Mouse (Mus musculus): Measurements from ENCODE around the gene Zfp275.
"Not testable (repeated sequence)": the region's sequence is repeated elsewhere in the genome, so short reads cannot be mapped to it uniquely, and the experiment has no call there.

The Zfp275 gene

DNA sequence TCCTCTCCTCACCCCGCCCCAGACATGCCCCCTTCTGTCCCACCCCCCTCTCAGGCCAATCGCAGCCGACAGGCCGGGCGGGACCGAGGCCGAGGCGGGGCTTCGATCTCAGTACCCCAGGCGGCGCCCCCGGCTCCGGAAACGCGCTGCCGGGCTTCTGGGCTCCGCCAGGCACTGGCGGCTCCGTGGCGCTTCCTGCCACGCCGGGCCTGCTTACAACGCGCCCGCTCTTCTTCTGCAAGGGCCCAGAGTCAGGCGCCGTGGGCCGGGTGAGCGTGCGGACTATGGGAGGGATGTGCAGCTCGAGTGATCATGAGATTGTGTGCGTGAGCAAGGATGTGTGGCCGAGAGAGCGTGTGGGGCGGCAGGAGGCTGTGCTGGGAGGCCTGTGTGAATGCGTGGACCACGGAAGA lies at the start of gene Zfp275:
Gene Zfp275, plus strand, starts transcription at position 139 of the 413 bp plus-strand sequence.
- no peak for DNase-seq (ENCODE audit: low read depth, low spot score)

DNA sequence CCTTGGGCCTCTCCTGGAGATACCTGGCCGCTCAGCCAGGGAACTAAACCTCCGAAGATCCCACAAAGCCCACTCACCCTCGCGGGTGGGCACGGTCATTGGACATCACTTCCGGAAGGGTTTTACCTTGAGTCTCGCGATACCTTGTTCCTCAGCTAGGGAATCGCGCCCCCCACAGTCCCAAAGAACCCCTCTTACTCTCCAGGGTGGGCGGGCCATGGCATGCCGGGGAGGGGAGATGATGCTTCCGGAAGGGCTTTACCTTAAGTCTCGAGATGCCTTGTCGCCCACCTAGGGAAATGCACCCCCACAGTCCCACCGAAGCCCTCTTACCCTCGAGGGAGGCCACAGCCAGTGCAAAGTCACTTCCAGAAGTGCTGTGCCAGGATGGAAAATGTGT lies 49.5 kb upstream of the Zfp275 start, which contains the start of the genes Xlr5a and Xlr5c:
Gene Xlr5a, minus strand, starts transcription at position 101 of the 400 bp plus-strand sequence.
Gene Xlr5c, minus strand, starts transcription at position 101 of the 400 bp plus-strand sequence.
- not testable (repeated sequence) for DNase-seq (ENCODE audit: low read depth, low spot score)

DNA sequence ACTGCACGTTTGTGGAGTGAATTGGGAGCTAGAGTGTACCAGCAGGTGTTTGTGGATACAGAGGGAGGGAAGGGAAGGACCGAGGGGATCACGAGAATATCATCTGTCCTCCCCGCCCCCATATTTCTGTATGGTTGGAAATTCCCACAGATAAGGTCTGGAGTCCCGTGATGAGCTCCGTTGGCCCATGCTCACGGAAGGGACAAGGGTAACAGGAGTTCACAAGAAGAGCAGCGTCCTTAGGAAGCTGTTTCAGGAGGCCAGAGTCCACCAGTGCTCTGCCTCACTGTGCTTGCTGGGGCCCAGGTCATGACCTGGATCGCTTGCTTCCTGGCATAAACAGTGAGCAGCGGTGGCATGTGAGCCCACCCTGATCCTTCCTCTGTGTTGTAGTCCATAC lies 46.7 kb upstream of the Zfp275 start:
- not testable (repeated sequence) for DNase-seq (ENCODE audit: low read depth, low spot score)

DNA sequence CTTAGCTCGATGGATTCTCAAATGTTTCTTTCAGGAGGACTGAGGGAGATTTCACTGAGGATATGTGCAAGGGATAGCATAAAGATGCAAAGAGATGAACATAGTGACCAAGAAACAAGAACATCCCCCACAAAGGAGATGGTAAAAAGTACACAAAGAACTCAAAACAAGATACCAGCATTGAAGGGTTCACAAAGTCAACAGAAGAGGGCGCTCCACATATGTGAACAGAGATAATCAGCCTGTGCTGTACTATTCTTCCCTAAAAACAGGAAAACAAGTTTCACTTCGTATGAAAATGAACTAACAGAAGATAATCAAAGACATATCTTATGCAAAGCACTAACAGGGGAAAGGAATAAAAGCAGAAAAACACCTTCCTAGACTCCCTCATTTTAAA lies 29.9 kb upstream of the Zfp275 start:
- no peak for DNase-seq (ENCODE audit: low read depth, low spot score)

DNA sequence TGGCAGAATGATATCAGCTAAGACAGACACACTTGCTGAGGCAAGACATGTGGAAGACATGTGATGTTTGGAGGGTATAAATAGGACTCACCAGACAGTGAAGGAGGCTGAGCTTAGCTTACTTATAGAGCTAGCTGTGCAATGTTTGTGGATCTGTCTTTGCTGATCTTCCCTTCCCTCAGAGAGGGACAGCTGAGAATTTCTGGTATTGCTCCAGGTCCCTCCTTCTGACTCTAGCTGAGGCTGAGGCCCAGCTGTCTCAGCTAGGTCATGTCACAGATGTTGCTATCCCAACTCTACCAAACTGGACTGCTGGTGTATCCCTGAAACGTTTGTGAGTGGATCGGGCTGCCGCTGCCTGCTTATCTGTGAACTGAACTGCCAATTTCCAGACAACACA lies 21.4 kb upstream of the Zfp275 start:
- DNase-seq (ENCODE audit: low read depth, low spot score), result no peak

DNA sequence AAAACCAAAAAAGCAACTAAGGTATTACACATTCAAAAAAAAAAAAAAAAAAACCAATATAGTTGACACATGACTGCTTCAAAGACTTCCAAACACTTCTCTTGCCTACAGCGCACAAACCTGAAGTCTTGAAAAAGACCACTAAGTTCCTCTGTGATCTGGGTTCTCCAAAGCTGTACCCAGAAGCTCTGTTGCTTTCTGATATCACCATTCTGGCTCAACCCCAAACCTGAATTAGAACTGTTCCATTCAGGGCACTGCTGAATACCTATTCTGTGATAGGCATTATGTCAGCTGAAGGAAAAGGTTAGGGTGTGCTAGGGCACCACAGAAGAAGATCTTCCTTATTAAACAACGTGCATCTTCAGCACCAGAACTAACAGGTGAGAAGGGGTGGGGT lies 15.2 kb upstream of the Zfp275 start:
- DNase-seq (ENCODE audit: low read depth, low spot score), result no peak

DNA sequence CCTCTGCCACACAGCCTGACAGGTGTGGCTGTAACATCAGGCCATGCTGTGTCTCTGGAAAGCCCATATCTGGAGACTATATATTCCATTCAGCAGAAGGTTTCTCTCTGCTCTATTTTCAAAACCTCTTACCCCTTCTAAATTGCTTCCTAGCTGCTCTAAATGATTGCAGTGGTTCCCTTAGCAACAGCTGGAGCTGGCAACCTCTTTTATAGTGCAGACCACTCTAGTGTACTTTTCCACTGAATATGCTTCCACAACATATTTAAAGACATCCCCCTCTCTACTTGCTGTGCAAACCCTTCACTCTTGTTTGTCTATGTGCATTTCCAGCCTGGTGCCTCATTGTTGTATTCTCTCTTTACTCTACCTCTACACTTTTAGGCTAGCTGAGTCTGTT lies 8.9 kb upstream of the Zfp275 start:
- no peak for DNase-seq (ENCODE audit: low read depth, low spot score)

DNA sequence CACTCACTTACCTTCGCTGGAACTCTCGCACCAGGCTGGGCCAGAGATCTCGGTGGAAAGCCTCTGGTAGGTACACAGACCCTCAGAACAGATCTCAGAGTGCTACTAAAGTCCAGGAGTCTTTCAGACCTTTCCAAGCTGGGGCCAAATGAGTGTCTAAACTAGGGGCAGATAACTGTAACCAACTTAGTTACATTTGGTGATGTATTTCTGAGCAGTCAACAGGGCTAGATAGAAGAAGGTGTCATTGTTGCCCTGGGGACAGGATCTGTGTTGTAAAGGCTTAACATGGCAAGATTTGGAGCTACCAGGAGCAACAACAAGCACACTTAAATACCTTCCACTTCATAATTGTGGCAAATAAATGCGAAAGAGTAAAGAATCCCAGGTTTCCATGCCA lies 5.7 kb upstream of the Zfp275 start, which contains the start of gene Gm45015:
Gene Gm45015, minus strand, starts transcription at position 101 of the 400 bp plus-strand sequence.
- DNase-seq (ENCODE audit: low read depth, low spot score), result no peak

DNA sequence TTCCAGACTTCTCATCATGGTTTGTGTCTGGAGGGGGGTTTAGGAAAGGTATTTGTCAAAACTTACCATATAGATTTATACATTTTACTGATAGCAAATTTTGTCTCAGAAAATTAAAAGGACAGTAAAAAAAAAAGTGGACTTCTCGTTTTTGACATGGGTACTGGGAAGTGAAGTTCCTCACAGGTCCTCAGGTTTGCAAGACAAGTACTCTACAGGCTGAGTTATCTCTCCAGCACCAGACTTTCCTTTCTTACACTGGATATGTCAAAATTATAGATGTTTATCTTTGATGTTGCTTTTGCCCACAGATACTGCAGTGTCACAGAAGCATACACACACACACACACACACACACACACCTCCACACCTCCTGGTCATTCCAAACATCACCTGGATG lies 948 bp upstream of the Zfp275 start:
- DNase-seq (ENCODE audit: low read depth, low spot score), result no peak

DNA sequence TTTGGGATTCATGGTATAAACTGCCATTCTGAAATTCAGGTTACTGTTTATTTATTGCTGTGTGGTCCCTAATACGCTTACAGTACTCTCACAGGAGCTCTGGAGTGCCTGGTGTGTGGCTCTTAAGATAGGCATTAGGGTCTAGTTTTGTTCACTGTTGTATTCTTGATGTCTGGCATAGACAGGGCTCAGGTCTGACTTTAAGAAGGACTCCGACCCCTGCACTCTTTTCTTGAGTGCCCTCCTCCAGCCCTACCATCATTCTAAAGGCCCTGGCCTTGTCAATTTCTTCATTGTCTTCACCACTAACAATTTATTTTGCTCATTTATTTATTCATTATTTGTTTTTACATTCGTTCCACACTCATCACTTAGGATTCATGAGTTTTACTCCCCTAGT lies 353 bp upstream of the Zfp275 start:
- no peak for DNase-seq (ENCODE audit: low read depth, low spot score)

DNA sequence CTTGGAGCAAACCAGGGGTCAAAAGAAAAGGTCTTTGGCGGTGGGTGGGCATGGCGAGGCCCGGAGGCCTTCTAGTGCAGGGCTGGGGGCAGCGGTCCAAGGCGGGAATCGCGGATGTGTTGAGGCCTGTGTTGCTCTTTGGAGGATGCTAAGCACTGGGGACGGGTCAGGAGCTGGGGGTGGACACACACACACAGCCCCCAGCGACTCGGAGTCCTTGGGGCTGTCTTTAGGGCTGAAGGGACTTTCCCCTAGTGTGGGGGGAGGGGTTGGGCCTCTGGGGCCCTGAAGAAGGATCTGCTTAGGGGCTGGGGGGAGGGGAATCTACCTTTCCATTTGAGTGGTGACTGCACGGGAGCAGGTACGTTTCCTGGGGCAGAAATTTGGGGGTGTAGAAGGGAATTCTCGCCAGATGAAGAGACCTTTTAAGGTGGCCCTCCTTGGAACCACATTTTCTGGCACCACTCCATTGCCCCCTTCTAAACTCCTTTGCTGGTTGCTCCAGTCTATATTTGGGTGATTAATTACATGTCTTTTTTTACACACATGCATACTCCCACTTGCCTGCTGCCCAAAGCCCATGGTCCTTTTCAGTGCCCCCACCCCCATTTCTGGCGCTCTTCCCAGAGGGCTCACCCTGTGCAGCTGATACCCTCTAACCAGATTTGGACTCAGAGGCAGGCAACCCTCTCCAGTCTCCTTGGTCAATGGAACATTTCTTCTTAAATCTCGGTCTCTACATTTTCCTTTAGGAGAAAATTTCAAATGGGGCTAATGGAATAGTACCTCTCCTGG lies 717 bp downstream of the Zfp275 start:
- DNase-seq (ENCODE audit: low read depth, low spot score), result no peak

DNA sequence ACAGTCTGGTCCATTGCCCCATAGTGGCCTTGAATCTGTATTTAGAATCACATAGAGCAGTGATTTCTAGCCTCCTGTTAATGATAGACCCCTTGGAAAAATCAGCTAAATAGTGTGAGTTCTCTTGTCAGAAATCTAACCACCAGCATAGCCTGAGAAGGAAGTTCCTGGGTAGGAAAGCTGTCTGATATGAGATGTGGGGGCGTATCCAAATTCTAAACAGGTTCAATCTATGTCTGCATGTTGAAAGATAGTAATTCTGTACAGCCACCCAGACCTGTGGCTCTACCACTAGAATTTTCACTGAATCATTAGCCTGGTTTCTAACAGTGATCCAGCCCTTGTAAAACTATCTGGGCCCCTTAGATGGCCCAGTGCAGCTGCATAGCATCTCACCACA lies 1.4 kb downstream of the Zfp275 start:
- no peak for DNase-seq (ENCODE audit: low read depth, low spot score)

DNA sequence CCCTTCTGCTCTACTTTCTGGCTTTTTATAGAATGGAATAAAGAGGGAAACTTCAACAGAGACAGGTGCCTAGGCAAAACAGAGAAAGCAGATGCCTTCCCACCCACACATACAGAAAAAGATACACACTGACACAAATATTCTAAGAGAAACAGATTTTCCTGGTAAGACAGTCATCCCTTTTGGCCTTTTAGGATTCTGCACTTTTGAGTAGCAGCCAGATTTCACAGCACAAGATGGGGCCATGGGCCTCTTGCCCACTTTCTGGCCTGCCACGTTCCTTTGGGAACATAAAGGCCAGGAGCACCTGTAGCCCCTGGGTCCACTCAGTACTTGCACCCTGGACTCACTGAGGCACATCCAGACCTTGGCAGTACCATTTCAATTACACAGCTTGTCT lies 1.9 kb downstream of the Zfp275 start:
- DNase-seq (ENCODE audit: low read depth, low spot score), result no peak

DNA sequence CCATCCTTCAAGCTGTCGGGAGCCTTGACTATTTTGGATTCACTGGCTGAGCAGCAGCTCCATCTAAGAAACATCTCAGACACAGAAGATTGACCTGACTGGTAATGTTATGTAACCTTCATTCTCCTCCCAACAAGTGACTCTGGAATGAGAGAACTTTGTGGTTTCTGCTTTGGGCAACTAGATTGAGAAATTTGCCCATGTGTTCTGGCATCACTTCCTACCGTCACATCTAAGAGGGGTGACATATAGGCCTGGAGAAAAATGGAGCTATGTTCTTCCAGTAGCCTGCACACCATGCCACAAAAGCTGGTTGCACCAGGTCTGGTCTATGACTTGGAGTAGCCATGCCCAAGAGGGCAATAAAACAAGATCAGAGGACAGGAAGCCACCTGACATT lies 13.7 kb downstream of the Zfp275 start:
- DNase-seq (ENCODE audit: low read depth, low spot score), result no peak

DNA sequence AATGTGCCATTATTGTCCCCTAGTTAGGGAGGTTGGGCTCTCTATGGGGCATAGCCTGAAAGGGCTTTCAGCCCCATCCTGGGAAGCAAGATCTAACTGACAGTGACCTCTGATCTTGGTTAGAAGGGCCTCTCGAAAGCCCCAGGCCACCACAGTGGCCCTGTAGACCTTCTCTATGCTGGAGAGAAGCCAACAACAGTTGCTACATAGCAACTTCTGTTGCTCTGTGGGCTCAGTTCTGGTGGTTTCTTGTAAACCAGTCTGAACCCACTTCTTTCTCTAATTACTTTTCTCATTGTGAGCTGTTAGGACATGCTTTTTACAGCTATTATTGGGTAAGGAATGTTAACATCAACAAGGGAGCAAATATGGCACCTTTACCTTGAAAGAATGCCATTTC lies 14.3 kb downstream of the Zfp275 start:
- DNase-seq (ENCODE audit: low read depth, low spot score), result no peak

DNA sequence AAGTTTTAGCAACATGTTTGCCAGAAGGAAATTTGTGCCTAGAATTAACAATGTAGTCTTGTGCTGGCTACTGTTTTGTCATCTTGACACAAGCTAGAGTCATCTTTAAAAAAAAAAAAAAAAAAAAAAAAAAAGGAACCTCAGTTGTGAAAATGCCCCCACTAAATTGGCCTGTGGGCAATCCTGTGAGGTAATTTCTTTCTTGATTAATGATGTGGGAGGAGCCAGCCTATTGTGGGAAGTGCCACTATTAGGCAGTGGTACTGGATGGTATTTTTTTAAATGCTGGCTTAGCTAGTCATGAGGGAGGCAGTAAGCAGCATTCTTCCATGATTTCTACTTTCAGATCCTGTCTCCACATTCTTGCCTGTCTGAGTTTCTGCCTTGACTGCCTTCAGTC lies 20.9 kb downstream of the Zfp275 start:
- DNase-seq (ENCODE audit: low read depth, low spot score), result no peak

DNA sequence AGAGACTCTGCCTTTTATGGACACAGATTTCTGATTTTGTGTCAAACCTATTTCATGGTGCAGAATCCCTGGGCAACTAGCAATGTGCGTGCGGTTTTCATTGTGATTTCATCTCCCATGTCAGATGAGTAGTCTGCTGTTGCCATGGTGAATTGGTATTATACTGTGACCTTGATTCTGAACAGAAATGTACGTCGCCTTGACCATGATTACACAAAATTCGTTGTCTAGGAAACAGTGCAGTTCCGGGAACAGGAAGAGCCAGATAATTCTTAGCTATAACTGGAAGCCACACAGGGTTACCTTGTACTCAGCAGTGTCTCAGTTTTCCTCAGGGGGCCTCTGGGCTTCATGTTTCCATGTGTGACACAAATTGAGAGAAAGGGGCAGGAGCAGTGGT lies 42.0 kb downstream of the Zfp275 start:
- no peak for DNase-seq (ENCODE audit: low read depth, low spot score)

DNA sequence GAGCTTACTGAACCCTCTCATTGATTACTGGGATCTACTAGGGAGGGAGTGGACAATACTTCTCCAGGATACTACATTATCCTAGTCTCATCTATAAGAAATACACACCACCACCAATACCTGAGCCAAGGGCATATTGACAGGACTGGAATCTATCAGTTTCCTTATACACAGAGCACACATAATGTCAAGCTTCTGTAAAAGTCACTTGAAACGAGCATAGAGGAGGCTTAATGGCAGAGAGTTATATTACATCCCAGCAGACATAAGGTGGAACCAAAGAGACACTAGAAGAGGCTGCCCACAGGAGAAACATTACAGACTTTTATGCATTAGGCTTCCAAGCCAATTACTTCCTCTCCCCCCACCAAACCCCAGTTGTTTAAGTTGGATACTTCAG lies 42.5 kb downstream of the Zfp275 start:
- no peak for DNase-seq (ENCODE audit: low read depth, low spot score)

DNA sequence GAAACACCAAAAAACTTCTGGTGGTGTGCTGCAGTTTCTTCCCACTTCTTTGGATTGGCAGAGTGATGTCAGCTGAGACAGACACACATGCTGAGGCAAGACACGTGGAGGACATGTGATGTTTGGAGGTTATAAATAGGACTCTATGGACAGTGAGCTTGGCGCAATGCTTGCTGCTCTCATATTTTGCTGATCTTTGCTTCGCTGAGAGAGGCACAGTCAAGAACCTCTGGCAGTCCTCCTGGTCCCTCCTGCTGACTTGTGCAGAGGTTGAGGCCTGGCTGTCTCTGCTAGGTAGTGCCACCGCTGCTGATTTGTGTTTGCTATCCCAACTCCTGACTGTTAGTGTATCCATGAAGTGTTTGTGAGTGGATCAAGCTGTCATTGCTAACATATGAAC lies 49.1 kb downstream of the Zfp275 start:
- DNase-seq (ENCODE audit: low read depth, low spot score), result no peak

DNA sequence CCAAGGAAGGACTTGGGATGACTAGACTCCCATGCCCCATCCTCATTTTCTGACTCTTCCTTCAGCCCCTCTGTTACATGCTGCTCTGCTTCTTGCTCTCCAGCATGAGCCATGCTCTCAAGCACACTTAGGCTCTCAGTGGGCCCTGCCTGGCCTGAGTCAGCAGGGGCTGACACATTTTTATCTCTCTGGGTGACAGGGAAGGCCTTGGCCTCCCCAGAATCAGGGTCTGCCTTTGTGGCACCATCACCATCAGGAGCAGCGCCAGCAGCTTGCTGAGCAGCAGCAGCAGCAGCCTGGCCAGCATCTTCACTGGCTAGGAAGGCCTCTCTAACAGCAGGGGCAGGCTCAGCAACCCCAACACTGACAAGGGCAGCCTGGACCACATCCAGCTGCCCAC lies 54.0 kb downstream of the Zfp275 start:
- no peak for DNase-seq (ENCODE audit: low read depth, low spot score)

DNA sequence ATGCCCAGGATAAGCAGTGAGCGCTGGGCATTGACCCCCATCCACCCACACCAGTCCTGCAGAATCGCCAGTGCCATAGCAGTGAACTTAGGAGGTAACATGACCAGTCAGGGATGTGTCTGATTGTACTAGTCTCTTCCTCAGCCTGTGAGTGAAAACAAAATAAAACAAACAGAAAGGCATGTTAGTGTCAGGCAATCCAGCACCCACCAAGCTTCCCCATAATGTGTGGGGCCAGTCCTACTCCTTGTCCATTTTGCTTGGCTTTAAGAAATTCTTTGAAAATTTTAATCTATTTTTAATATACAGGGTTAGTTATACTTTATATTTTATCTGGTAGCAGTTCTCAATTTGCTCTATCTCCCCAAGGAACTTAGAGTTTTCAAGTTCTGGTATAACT lies 56.2 kb downstream of the Zfp275 start, which contains the start of gene Gm18336:
Gene Gm18336, minus strand, starts transcription at position 101 of the 400 bp plus-strand sequence.
- not testable (repeated sequence) for DNase-seq (ENCODE audit: low read depth, low spot score)

DNA sequence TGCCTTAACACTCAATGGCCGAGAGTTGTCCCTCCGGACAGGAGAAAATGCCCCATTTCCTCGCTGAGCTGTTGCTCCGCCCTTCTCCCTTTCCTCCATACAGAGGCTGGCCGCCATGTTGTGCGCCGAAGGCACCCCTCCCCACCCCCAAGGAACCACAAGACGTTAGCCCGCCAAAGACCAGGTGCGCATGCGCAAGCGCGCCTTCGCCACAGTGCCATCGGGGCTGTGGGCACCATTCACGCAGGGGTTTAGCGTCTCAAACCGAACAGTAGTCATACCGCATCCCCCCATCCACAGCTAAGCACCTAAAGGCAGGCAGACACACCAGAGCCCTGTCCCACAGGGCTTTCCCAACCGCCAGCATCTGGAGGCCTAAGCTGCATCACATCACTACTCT lies 58.5 kb downstream of the Zfp275 start:
- DNase-seq (ENCODE audit: low read depth, low spot score), result no peak

DNA sequence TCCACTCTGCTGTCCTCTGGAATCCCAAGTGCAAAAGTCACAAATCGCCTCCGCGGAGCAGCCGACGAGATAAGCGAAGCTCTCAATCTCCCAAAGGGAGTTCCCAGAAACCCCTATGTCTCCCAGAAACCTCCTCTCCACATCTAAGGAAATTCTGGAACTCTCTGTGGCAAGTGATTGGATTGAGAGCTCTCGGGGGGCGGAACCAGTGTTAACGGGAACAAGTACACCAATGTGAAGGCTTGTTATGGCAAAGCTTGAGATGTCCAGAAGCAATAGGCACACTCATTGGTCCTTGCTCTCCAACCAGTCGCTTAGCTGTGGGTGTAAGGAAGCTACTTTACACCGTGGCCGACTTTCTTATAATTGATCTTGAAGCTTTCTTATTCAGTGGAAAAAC lies 59.2 kb downstream of the Zfp275 start:
- DNase-seq (ENCODE audit: low read depth, low spot score), result no peak

Measured in c-Kit-negative CD71-positive TER-119-positive erythroid progenitor cells, embryonic 14.5 days (primary cell).